Mouse (Mus musculus): Measurements from ENCODE around the gene Ano4. TPM values are rescaled to one million over a fixed set of nuclear protein-coding genes. Genes with fewer than 3 reads are reported as not detected.

The Ano4 gene
- total and polyA plus RNA-seq, 2 experiments from 2014 or later = 4.4 to 13.6 TPM

DNA sequence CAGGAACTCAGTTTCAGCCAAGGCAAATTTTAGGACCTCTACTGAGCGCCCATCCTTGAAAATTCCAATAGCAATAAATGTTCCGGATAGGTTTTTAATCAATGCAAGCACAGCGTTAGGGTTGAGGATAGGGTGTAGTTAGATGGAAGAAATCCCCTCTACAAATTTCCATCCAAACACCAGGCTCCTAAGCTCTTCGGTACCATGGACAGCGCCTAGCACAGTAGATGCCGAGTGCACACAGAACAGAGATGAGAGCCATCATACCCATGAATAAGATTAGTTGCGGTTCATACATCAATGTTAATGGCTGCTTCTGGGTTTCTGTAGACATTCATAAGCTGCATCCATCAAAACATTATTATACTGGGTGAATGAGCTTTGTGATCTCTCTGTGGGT lies 120.0 kb downstream of the Ano4 start:
- Histone ChIP-seq H3K9me3 (ENCODE audit: low read length) (no peaks in the 10 kb centered on the region), H3K4me2 (ENCODE audit: low read depth) (no peak overlapping the region), H3K27ac (ENCODE audit: low read depth, low read length) (no peak overlapping the region), H3K4me3 (ENCODE audit: low read depth, low read length) (no peak overlapping the region), H3K4me1 (ENCODE audit: insufficient read depth) (no peaks in the 10 kb centered on the region), H3K36me3 (ENCODE audit: insufficient read depth) (no peaks in the 10 kb centered on the region), H3K27me3 (ENCODE audit: insufficient read depth, low read length) (no peaks in the 10 kb centered on the region), H3K9ac (no peak overlapping the region)
- ATAC-seq (no peak), DNase-seq (peak; percentile 6)
- no peak for TF ChIP-seq CTCF (IDR thresholded peaks at IDR 0.05; ENCODE audit: low read depth)
- WGBS = 43% methylated on average over 7 of the region's 7 CpGs

- Histone ChIP-seq H3K36me3 (ENCODE audit: insufficient read depth) (no peaks in the 10 kb centered on the region), H3K27ac (ENCODE audit: low read depth, low read length) (no peak overlapping the region), H3K27me3 (ENCODE audit: insufficient read depth, low read length) (no peaks in the 10 kb centered on the region), H3K4me1 (ENCODE audit: insufficient read depth) (no peaks in the 10 kb centered on the region), H3K4me3 (ENCODE audit: low read depth, low read length) (no peak overlapping the region), H3K9me3 (ENCODE audit: low read length) (no peaks in the 10 kb centered on the region), H3K4me2 (ENCODE audit: low read depth) (no peak overlapping the region), H3K9ac (no peak overlapping the region)
- TF ChIP-seq CTCF (IDR thresholded peaks at IDR 0.05; ENCODE audit: low read depth) = no peak
- WGBS = 80% methylated on average over 6 of the region's 6 CpGs
- ATAC-seq = no peak
- DNase-seq = no peak
Measured at GRCm38 (mm10) chr10:89222284-89222989, 122.1 kb downstream of the Ano4 start.

- ATAC-seq (no peak), DNase-seq (no peak)
- 65% methylated on average over 6 of the region's 6 CpGs for WGBS
Measured at GRCm38 (mm10) chr10:89216078-89216477, 128.5 kb downstream of the Ano4 start.

GRCm38 (mm10) chr10:89205858-89206257 lies 138.7 kb downstream of the Ano4 start:
- no peaks in the 10 kb centered on the region for H3K27me3 ChIP-seq (ENCODE audit: insufficient read depth, low read length)
- H3K4me2 ChIP-seq (ENCODE audit: low read depth) = no peak overlapping the region
- H3K36me3 ChIP-seq (ENCODE audit: insufficient read depth) = no peaks in the 10 kb centered on the region
- no peaks in the 10 kb centered on the region for H3K4me1 ChIP-seq (ENCODE audit: insufficient read depth)
- ATAC-seq (no peak), DNase-seq (no peak)
- H3K9me3 ChIP-seq (ENCODE audit: low read length) = no peaks in the 10 kb centered on the region
- WGBS = 45% methylated on average over 2 of the region's 2 CpGs
- H3K4me3 ChIP-seq (ENCODE audit: low read depth, low read length) = no peak overlapping the region
- no peak overlapping the region for H3K9ac ChIP-seq
- no peak overlapping the region for H3K27ac ChIP-seq (ENCODE audit: low read depth, low read length)
- TF ChIP-seq CTCF (IDR thresholded peaks at IDR 0.05; ENCODE audit: low read depth) = peak; percentile 58

More at GRCm38 (mm10) chr10:89216078-89216477, 128.5 kb downstream of the Ano4 start:
- H3K4me2 ChIP-seq (ENCODE audit: low read depth) = no peak overlapping the region
- no peak for TF ChIP-seq CTCF (IDR thresholded peaks at IDR 0.05; ENCODE audit: low read depth)
- no peaks in the 10 kb centered on the region for H3K27me3 ChIP-seq (ENCODE audit: insufficient read depth, low read length)
- no peaks in the 10 kb centered on the region for H3K9me3 ChIP-seq (ENCODE audit: low read length)
- no peaks in the 10 kb centered on the region for H3K4me1 ChIP-seq (ENCODE audit: insufficient read depth)
- H3K36me3 ChIP-seq (ENCODE audit: insufficient read depth) = no peaks in the 10 kb centered on the region
- no peak overlapping the region for H3K9ac ChIP-seq
- H3K27ac ChIP-seq (ENCODE audit: low read depth, low read length) = no peak overlapping the region
- H3K4me3 ChIP-seq (ENCODE audit: low read depth, low read length) = no peak overlapping the region

DNA sequence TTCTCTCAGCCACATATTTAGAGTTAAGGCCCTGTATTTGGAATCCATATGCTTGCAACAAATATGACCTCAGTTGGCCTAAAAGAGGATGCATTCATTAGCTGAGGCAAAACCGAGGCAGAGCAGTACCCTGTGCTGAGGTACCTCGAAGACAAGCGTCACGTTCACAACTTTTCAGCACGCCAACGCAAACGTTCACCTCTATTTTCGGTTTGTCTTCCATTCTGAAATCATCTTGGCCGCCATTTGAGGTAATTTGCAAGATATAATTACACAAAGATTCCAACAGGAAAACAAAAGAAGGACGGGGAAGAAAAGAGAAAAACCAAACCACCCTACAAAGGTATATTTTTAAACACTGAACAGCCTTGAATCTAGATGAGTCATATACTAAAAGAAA lies 148.1 kb downstream of the Ano4 start:
- WGBS = 84% methylated on average over 10 of the region's 10 CpGs
- no peak overlapping the region for H3K4me2 ChIP-seq (ENCODE audit: low read depth)
- H3K27me3 ChIP-seq (ENCODE audit: insufficient read depth, low read length) = no peaks in the 10 kb centered on the region
- no peak for TF ChIP-seq CTCF (IDR thresholded peaks at IDR 0.05; ENCODE audit: low read depth)
- H3K27ac ChIP-seq (ENCODE audit: low read depth, low read length) = no peak overlapping the region
- DNase-seq (no peak), ATAC-seq (no peak)
- no peak overlapping the region for H3K9ac ChIP-seq
- H3K4me1 ChIP-seq (ENCODE audit: insufficient read depth) = no peaks in the 10 kb centered on the region
- no peaks in the 10 kb centered on the region for H3K36me3 ChIP-seq (ENCODE audit: insufficient read depth)
- H3K9me3 ChIP-seq (ENCODE audit: low read length) = no peaks in the 10 kb centered on the region
- no peak overlapping the region for H3K4me3 ChIP-seq (ENCODE audit: low read depth, low read length)

GRCm38 (mm10) chr10:89195068-89195467 lies 149.5 kb downstream of the Ano4 start:
- H3K27ac ChIP-seq (ENCODE audit: low read depth, low read length) = no peak overlapping the region
- no peaks in the 10 kb centered on the region for H3K9me3 ChIP-seq (ENCODE audit: low read length)
- H3K4me2 ChIP-seq (ENCODE audit: low read depth) = no peak overlapping the region
- peak; percentile 18 for DNase-seq
- no peak overlapping the region for H3K4me3 ChIP-seq (ENCODE audit: low read depth, low read length)
- no peak for TF ChIP-seq CTCF (IDR thresholded peaks at IDR 0.05; ENCODE audit: low read depth)
- H3K9ac ChIP-seq = no peak overlapping the region
- no peaks in the 10 kb centered on the region for H3K27me3 ChIP-seq (ENCODE audit: insufficient read depth, low read length)
- no peaks in the 10 kb centered on the region for H3K36me3 ChIP-seq (ENCODE audit: insufficient read depth)
- peak; percentile 55 for ATAC-seq
- no peaks in the 10 kb centered on the region for H3K4me1 ChIP-seq (ENCODE audit: insufficient read depth)
- 75% methylated on average over 3 of the region's 3 CpGs for WGBS

GRCm38 (mm10) chr10:89194440-89194839 lies 150.1 kb downstream of the Ano4 start:
- Histone ChIP-seq H3K27ac (ENCODE audit: low read depth, low read length) (no peak overlapping the region), H3K36me3 (ENCODE audit: insufficient read depth) (no peaks in the 10 kb centered on the region), H3K9ac (no peak overlapping the region), H3K4me1 (ENCODE audit: insufficient read depth) (no peaks in the 10 kb centered on the region), H3K4me2 (ENCODE audit: low read depth) (no peak overlapping the region), H3K4me3 (ENCODE audit: low read depth, low read length) (no peak overlapping the region), H3K27me3 (ENCODE audit: insufficient read depth, low read length) (no peaks in the 10 kb centered on the region), H3K9me3 (ENCODE audit: low read length) (no peaks in the 10 kb centered on the region)
- peak; percentile 32 for DNase-seq
- 54% methylated on average over 7 of the region's 7 CpGs for WGBS
- no peak for TF ChIP-seq CTCF (IDR thresholded peaks at IDR 0.05; ENCODE audit: low read depth)
- peak; percentile 69 for ATAC-seq

Data from forebrain, postnatal 0 days (tissue).